Mouse (Mus musculus): ENCODE data around the gene Dlst. TPM values are rescaled to one million over a fixed set of nuclear protein-coding genes. Genes with fewer than 3 reads are reported as not detected.

Gene Dlst
- total and polyA plus RNA-seq, 2 experiments from 2014 or later = 92.8 to 121 TPM

DNA sequence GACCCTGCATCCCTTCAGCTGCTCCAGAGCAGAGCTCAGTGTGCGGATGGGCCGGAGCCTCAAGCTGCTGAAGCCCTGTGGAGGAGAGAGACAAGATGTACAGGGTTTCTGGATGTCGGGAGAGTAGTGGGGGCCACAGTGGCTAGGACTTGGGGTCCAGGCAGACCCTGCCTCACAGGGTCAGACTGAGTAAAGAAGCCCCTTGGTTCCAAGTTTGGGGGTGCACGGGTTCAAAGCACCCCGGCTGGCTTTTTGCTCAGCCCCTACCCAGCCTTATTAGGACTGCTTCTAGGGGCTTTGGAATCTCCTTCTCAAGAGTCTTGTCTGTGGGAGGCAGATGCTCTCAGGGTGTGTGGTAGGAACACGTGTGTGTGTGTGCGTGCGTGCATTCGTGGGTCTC, 36.2 kb downstream of the Dlst start:
- H3K36me3 ChIP-seq (ENCODE audit: insufficient read depth) = peaks cover 23% of the 10 kb centered on the region
- DNase-seq = no peak
- H3K9ac ChIP-seq = no peak overlapping the region
- H3K4me1 ChIP-seq (ENCODE audit: insufficient read depth) = peaks cover 7% of the 10 kb centered on the region; the same call in 1 of the 2 replicates
- H3K27me3 ChIP-seq (ENCODE audit: insufficient read depth, low read length) = no peaks in the 10 kb centered on the region
- no peak overlapping the region for H3K4me3 ChIP-seq (ENCODE audit: low read depth, low read length)
- ATAC-seq = no peak
- no peaks in the 10 kb centered on the region for H3K9me3 ChIP-seq (ENCODE audit: low read length)
- no peak for TF ChIP-seq CTCF (IDR thresholded peaks at IDR 0.05; ENCODE audit: low read depth)
- H3K27ac ChIP-seq (ENCODE audit: low read depth, low read length) = no peak overlapping the region
- no peak overlapping the region for H3K4me2 ChIP-seq (ENCODE audit: low read depth)
- WGBS = 84% methylated on average over 9 of the region's 9 CpGs

DNA sequence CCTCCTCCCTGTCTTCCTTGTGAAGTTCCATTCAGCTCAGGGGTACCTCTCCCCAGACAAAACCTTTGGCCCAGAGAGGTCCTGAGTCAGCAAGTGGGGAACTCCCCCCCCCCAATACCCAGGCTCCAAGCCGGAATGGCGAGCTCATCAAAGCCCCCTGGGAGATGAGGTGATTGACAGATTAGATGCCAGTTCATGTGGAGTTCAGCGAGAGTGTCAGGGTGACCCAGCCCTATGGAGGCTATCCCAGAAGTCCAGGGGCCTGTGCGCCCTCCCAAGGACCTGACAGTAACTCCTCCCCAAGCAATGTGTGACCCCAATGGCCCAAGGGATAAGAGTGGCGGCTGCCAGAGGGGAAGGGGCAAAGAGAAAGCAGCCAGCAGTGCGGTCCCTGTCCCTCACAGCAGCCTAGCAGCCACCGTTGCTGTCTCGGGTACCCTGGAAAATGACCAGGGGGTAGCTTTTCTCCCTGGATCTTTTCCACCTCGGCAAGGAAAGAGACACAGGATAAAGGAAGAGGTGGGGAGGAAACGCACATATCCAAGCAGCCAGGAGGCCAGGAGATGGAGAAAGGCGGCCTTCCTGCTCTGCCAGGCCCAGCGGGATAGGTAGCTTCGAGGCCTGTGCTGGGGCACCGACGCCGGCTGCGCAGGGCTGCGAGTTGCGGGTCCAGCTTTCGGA, 39.8 kb downstream of the Dlst start:
- H3K36me3 ChIP-seq (ENCODE audit: insufficient read depth) = peaks cover 12% of the 10 kb centered on the region
- H3K4me3 ChIP-seq (ENCODE audit: low read depth, low read length) = peak overlapping the region; percentile 64
- peak overlapping the region; percentile 79 for H3K4me2 ChIP-seq (ENCODE audit: low read depth)
- H3K9me3 ChIP-seq (ENCODE audit: low read length) = no peaks in the 10 kb centered on the region
- peak overlapping the region; percentile 59 for H3K27ac ChIP-seq (ENCODE audit: low read depth, low read length)
- no peak; the same call in 1 of the 2 replicates for ATAC-seq
- 8% methylated on average over 20 of the region's 20 CpGs for WGBS
- no peak for TF ChIP-seq CTCF (IDR thresholded peaks at IDR 0.05; ENCODE audit: low read depth)
- peaks cover 7% of the 10 kb centered on the region; the same call in 1 of the 2 replicates for H3K4me1 ChIP-seq (ENCODE audit: insufficient read depth)
- H3K27me3 ChIP-seq (ENCODE audit: insufficient read depth, low read length) = no peaks in the 10 kb centered on the region
- peak overlapping the region; percentile 83 for H3K9ac ChIP-seq
- DNase-seq = no peak

DNA sequence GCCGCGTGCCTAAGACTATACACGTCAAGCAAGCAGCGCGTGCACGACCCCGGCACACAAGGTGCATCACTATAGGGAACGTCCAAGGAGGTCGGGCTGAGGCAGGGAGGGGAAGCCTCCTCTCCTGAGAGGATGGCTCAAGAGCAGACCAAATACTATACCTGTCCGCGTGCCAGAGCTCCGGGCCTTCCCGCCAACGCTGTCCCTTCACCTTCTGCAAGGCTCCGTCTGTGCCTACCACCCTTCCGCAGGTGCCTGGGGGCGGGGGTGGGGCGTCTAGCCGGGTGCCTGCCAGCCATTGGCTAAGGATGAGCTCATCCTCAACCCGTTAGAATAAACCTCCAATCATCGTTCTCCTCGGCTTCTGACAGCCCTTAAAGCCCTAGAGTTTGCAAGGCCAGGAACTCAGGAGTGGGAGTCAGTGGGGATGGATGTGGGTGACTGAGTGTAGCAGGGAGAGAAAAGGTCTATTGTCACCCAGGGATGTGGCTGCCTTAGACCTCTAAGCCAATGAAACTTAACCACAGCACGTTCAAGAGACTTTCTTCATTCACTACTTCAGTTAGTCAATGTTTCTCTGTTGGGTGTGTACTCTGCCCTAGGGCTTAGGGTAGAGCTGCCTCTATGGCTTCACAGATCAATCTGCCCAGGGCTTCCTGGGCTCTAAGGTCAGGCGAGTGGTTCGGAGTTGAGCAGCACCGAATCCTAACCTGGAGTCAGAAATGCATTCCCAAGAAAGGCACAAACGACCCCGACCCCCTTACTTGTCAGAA, 40.6 kb downstream of the Dlst start, which contains the start of gene Rps6kl1:
TSS of gene Rps6kl1 (minus strand) at position 263 of the 773 bp plus-strand sequence.
- 17% methylated on average over 28 of the region's 28 CpGs for WGBS
- TF ChIP-seq CTCF (IDR thresholded peaks at IDR 0.05; ENCODE audit: low read depth) = no peak

DNA sequence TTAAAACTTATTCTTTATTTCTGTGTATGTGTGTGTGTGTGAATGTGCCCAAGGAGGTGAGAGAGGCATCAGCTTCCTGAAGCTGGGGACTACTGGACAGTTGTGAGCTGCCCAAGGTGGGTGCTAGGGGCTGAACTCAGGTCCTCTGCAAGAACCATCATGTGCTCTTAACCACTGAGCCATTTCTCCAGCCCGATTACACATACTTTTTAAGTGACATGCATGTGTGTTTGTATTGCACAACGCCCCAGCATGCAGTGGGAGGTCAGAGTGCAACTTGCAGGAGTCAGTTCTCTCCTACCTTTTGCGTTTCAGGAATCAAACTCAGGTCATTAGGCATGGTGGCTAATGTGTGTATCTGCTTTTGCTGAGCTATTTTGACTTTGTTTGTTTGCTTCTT, 42.4 kb downstream of the Dlst start:
- ATAC-seq (no peak), DNase-seq (no peak)
- Histone ChIP-seq H3K4me1 (ENCODE audit: insufficient read depth) (peaks cover 7% of the 10 kb centered on the region; the same call in 1 of the 2 replicates), H3K27me3 (ENCODE audit: insufficient read depth, low read length) (no peaks in the 10 kb centered on the region), H3K4me2 (ENCODE audit: low read depth) (no peak overlapping the region), H3K27ac (ENCODE audit: low read depth, low read length) (no peak overlapping the region), H3K9me3 (ENCODE audit: low read length) (no peaks in the 10 kb centered on the region), H3K4me3 (ENCODE audit: low read depth, low read length) (no peak overlapping the region), H3K36me3 (ENCODE audit: insufficient read depth) (no peaks in the 10 kb centered on the region), H3K9ac (no peak overlapping the region)
- no peak for TF ChIP-seq CTCF (IDR thresholded peaks at IDR 0.05; ENCODE audit: low read depth)
- 84% methylated on average over 3 of the region's 3 CpGs for WGBS

More for the DNA sequence above, 40.6 kb downstream of the Dlst start, which contains the start of gene Rps6kl1:
- DNase-seq = peak; percentile 88
- ATAC-seq = peak; percentile 98
- Histone ChIP-seq H3K9ac (peak within 1 kb of the TSS; percentile 83), H3K27ac (ENCODE audit: low read depth, low read length) (peak within 1 kb of the TSS; percentile 59), H3K9me3 (ENCODE audit: low read length) (no peaks in the 10 kb centered on the region), H3K4me3 (ENCODE audit: low read depth, low read length) (peak within 1 kb of the TSS; percentile 64), H3K27me3 (ENCODE audit: insufficient read depth, low read length) (no peaks in the 10 kb centered on the region), H3K4me2 (ENCODE audit: low read depth) (peak within 1 kb of the TSS; percentile 79), H3K36me3 (ENCODE audit: insufficient read depth) (peaks cover 12% of the 10 kb centered on the region), H3K4me1 (ENCODE audit: insufficient read depth) (peaks cover 7% of the 10 kb centered on the region; the same call in 1 of the 2 replicates)

DNA sequence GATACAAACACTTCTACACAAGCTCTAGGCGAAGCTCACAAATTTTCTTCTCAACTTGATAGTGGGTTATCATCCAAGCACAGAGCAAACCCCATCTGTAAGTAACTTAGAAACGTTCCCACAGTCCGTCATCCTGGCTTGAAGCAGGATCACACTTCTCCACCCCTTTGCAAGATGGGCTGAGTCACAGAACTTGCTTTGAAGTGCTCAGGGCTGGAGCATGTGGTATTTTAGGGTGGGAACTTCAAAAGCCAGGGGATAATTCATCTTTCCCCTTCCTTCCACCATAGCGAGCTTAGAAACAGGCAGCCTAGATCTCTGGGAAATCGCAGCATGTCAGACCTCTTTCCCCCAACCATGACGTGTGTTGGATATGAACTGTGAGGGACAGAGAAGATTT, 45.7 kb downstream of the Dlst start:
- no peak for TF ChIP-seq CTCF (IDR thresholded peaks at IDR 0.05; ENCODE audit: low read depth)
- 70% methylated on average over 6 of the region's 6 CpGs for WGBS
- DNase-seq = no peak

DNA sequence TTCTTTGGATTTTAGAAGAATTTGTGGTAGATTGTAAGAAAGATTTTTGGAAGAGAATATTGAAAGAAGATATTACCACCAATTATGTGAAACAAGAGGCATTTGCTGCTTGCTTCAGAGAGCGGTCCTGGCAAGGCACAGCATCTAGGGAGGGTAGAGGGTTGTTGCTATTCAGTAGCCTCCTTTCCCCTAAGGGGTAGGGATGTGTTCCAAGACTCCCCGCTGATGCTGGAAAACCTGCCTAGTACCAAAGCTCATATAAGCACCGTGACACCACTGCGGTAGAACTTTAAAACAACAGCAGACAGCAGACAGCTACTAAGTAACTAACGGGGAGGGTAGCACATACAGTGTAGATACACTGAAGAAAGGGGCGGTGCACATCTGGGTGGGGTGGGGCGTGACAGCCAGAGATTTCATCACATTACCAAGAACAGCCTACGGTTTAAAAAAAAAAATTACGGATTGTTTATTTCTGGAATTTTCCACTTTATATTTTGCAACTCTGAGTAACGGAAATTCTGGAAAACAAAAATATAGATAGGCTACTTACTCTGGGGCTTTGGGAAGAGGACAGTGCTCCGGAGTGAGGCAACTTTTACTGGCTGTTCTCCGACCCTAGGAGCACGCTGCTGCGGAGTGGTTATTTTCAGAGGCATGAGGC, 47.3 kb downstream of the Dlst start:
- WGBS = 80% methylated on average over 14 of the region's 14 CpGs
- TF ChIP-seq CTCF (IDR thresholded peaks at IDR 0.05; ENCODE audit: low read depth) = no peak
- Histone ChIP-seq H3K4me2 (ENCODE audit: low read depth) (no peak overlapping the region), H3K9ac (no peak overlapping the region), H3K27me3 (ENCODE audit: insufficient read depth, low read length) (no peaks in the 10 kb centered on the region), H3K4me3 (ENCODE audit: low read depth, low read length) (no peak overlapping the region), H3K4me1 (ENCODE audit: insufficient read depth) (no peaks in the 10 kb centered on the region), H3K27ac (ENCODE audit: low read depth, low read length) (no peak overlapping the region), H3K9me3 (ENCODE audit: low read length) (no peaks in the 10 kb centered on the region), H3K36me3 (ENCODE audit: insufficient read depth) (no peaks in the 10 kb centered on the region)
- DNase-seq = no peak
- ATAC-seq = no peak

More for the DNA sequence above, 45.7 kb downstream of the Dlst start:
- peak; percentile 83 for ATAC-seq
- Histone ChIP-seq H3K36me3 (ENCODE audit: insufficient read depth) (no peaks in the 10 kb centered on the region), H3K4me3 (ENCODE audit: low read depth, low read length) (no peak overlapping the region), H3K27me3 (ENCODE audit: insufficient read depth, low read length) (no peaks in the 10 kb centered on the region), H3K9ac (no peak overlapping the region), H3K4me1 (ENCODE audit: insufficient read depth) (no peaks in the 10 kb centered on the region), H3K27ac (ENCODE audit: low read depth, low read length) (no peak overlapping the region), H3K4me2 (ENCODE audit: low read depth) (no peak overlapping the region), H3K9me3 (ENCODE audit: low read length) (no peaks in the 10 kb centered on the region)
